Mouse (Mus musculus) CH12.LX (cell line): Measurements from ENCODE around the gene Tnnc2. TPM values are rescaled to one million over a fixed set of nuclear protein-coding genes. Genes with fewer than 3 reads are reported as not detected.

Experiments
- DNase-seq: peaks from one replicate; pipeline ENCODE4 v3.0.0-alpha.2; 2013; ENCODE audit errors: extremely low read depth
- H3K27ac ChIP-seq: 2 replicates; pipeline ENCODE4 v1.5.1; 2012; ENCODE audit warnings: low read depth, mild to moderate bottlenecking, control low read depth, moderate library complexity; ENCODE audit not compliant: insufficient read depth
- H3K27me3 ChIP-seq: replicated peaks from 2 replicates; pipeline ENCODE3; 2012; ENCODE audit warnings: inconsistent platforms
- H3K36me3 ChIP-seq, 2 experiments: replicated peaks in 1 of 2; 2 replicates each; pipeline versions ENCODE3 to v1.6.1; 2012; ENCODE audit warnings: inconsistent platforms in 1 of 2, low read length in 1 of 2, mild to moderate bottlenecking in 1 of 2, mixed read lengths in 1 of 2, moderate library complexity in 1 of 2; ENCODE audit not compliant: control insufficient read depth in 1 of 2, insufficient read depth in 1 of 2
- H3K4me1 ChIP-seq, 2 experiments: 2 replicates each; pipeline ENCODE4 v1.6.1; 2012; ENCODE audit warnings: inconsistent platforms in 1 of 2, moderate library complexity in 1 of 2; ENCODE audit not compliant: insufficient read depth in 2 of 2, control insufficient read depth in 1 of 2
- H3K4me2 ChIP-seq: 2 replicates; pipeline ENCODE4 v1.6.1; 2012; ENCODE audit warnings: low read depth, mild to moderate bottlenecking, control low read depth; ENCODE audit not compliant: poor library complexity, insufficient read depth, severe bottlenecking
- H3K4me3 ChIP-seq, 3 experiments: fragments of 150-350 bp in 1 of 3; sonication (generic) in 1 of 3; replicated peaks in 1 of 3; 2 replicates each; pipeline versions ENCODE3 to v1.5.1; 2011 to 2012; ENCODE audit warnings: low read depth in 2 of 3, low read length in 2 of 3, mild to moderate bottlenecking in 2 of 3, moderate library complexity in 2 of 3, control low read depth in 1 of 3, improper control_type of control experiment in 1 of 3, inconsistent platforms in 1 of 3, mixed read lengths in 1 of 3; ENCODE audit not compliant: poor library complexity in 1 of 3
- H3K79me2 ChIP-seq: replicated peaks from 2 replicates; pipeline ENCODE4 v1.6.1; 2012; ENCODE audit warnings: mild to moderate bottlenecking, moderate library complexity; ENCODE audit not compliant: control insufficient read depth, poor library complexity, insufficient read depth, severe bottlenecking; ENCODE audit errors: extremely low read depth
- H3K9ac ChIP-seq: 2 replicates; pipeline ENCODE4 v1.6.1; 2012; ENCODE audit warnings: low read depth, mild to moderate bottlenecking, control low read depth, moderate library complexity; ENCODE audit not compliant: insufficient read depth
- H3K9me3 ChIP-seq: replicated peaks from 2 replicates; pipeline ENCODE3; 2012; ENCODE audit warnings: low read length, inconsistent platforms, mixed read lengths
- BHLHE40 ChIP-seq: IDR thresholded peaks from 2 replicates; pipeline ENCODE4 v1.6.1; 2011; ENCODE audit warnings: mild to moderate bottlenecking, low read depth, low read length, improper control_type of control experiment
- CTCF ChIP-seq, 2 experiments: IDR thresholded peaks in 1 of 2; conservative IDR thresholded peaks in 1 of 2; 2 replicates each; pipeline ENCODE4 v1.5.1; 2011 to 2012; ENCODE audit warnings: low read depth in 2 of 2, low read length in 2 of 2, improper control_type of control experiment in 1 of 2, inconsistent platforms in 1 of 2, mild to moderate bottlenecking in 1 of 2, moderate library complexity in 1 of 2
- E2F4 ChIP-seq: IDR thresholded peaks from 2 replicates; pipeline ENCODE4 v1.6.1; 2011; ENCODE audit warnings: low read depth, low read length, improper control_type of control experiment; ENCODE audit not compliant: insufficient replicate concordance
- ELF1 ChIP-seq: IDR thresholded peaks from 2 replicates; pipeline ENCODE4 v1.6.1; 2014; ENCODE audit warnings: low read depth, mild to moderate bottlenecking, inconsistent platforms, low read length, improper control_type of control experiment
- EP300 ChIP-seq: IDR thresholded peaks from 2 replicates; pipeline ENCODE4 v1.6.1; 2011; ENCODE audit warnings: low read length, improper control_type of control experiment
- ETS1 ChIP-seq: conservative IDR thresholded peaks from 2 replicates; pipeline ENCODE4 v1.6.1; 2012; ENCODE audit warnings: low read depth, mild to moderate bottlenecking, inconsistent platforms, low read length, improper control_type of control experiment, moderate library complexity
- GABPA ChIP-seq: IDR thresholded peaks from 2 replicates; pipeline ENCODE4 v1.6.1; 2012; ENCODE audit warnings: low read depth, low read length, improper control_type of control experiment, inconsistent platforms; ENCODE audit not compliant: insufficient replicate concordance
- JUN ChIP-seq: IDR thresholded peaks from 2 replicates; pipeline ENCODE4 v1.6.1; 2011; ENCODE audit warnings: low read depth, mild to moderate bottlenecking, low read length, improper control_type of control experiment, moderate library complexity; ENCODE audit not compliant: insufficient read depth
- KAT2A ChIP-seq: IDR thresholded peaks from 2 replicates; pipeline ENCODE4 v1.6.1; 2012; ENCODE audit warnings: low read length, improper control_type of control experiment, inconsistent platforms; ENCODE audit not compliant: insufficient replicate concordance
- MAFK ChIP-seq: IDR thresholded peaks from 2 replicates; pipeline ENCODE4 v1.6.1; 2011; ENCODE audit warnings: low read length, improper control_type of control experiment; ENCODE audit not compliant: insufficient replicate concordance
- MAZ ChIP-seq: IDR thresholded peaks from 2 replicates; pipeline ENCODE4 v1.6.1; 2012; ENCODE audit warnings: low read depth, mild to moderate bottlenecking, inconsistent platforms, low read length, improper control_type of control experiment, moderate library complexity
- MXI1 ChIP-seq: IDR thresholded peaks from 2 replicates; pipeline ENCODE4 v1.6.1; 2011; ENCODE audit warnings: mild to moderate bottlenecking, low read depth, low read length, improper control_type of control experiment
- MYC ChIP-seq: IDR thresholded peaks from 2 replicates; pipeline ENCODE4 v1.6.1; 2011; ENCODE audit warnings: low read depth, mild to moderate bottlenecking, improper control_type of control experiment, low read length
- PAX5 ChIP-seq: IDR thresholded peaks from 2 replicates; pipeline ENCODE4 v1.6.1; 2012; ENCODE audit warnings: low read length, inconsistent platforms, mixed read lengths
- POLR2A ChIP-seq: IDR thresholded peaks from 2 replicates; pipeline ENCODE4 v1.6.1; 2011; ENCODE audit warnings: low read depth, mild to moderate bottlenecking, improper control_type of control experiment, low read length
- POLR2AphosphoS2 ChIP-seq: IDR thresholded peaks from 2 replicates; pipeline ENCODE4 v1.6.1; 2011; ENCODE audit warnings: low read depth, low read length, improper control_type of control experiment
- SIN3A ChIP-seq: IDR thresholded peaks from 2 replicates; pipeline ENCODE4 v1.6.1; 2012; ENCODE audit warnings: low read length, improper control_type of control experiment, inconsistent platforms
- SMC3 ChIP-seq: IDR thresholded peaks from 2 replicates; pipeline ENCODE4 v1.6.1; 2011; ENCODE audit warnings: low read depth, low read length, improper control_type of control experiment
- USF1 ChIP-seq: IDR thresholded peaks from 2 replicates; pipeline ENCODE4 v1.6.1; 2014; ENCODE audit warnings: low read depth, mild to moderate bottlenecking, inconsistent platforms, low read length, improper control_type of control experiment
- ZMIZ1 ChIP-seq: IDR thresholded peaks from 2 replicates; pipeline ENCODE4 v1.6.1; 2012; ENCODE audit warnings: low read depth, mild to moderate bottlenecking, inconsistent platforms, low read length, improper control_type of control experiment
- dilution Hi-C: fragments of 300-500 bp; cut with MboI; formaldehyde crosslinking; loops from 2 replicates; pipeline ENCODE4 v1.14.3; 2020; ENCODE audit warnings: low sequenced_read_pairs; ENCODE audit not compliant: extremely low pct_unique_long_range_greater_than_20kb, extremely low pct_ligation_motif_present
- in situ Hi-C: fragments of 300-500 bp; cut with MboI; formaldehyde crosslinking; loops from 3 replicates; pipeline ENCODE4 v1.14.3; 2019; ENCODE audit warnings: low sequenced_read_pairs, low pct_ligation_motif_present, low pct_unique_long_range_greater_than_20kb, mixed read lengths
- polyA plus RNA-seq: library from polyadenylated mRNA; unstranded; fragments of >175 nt; gene quantifications from 2 replicates; pipeline ENCODE4 v1.2.1, GENCODE M21; 2012; ENCODE audit warnings: low read depth; ENCODE audit not compliant: insufficient read length
- total RNA-seq, 2 experiments: library from RNA; depleted of rRNA; stranded (reverse); fragments of 300-350 nt in 1 of 2; fragments of >200 nt in 1 of 2; gene quantifications; 2 replicates each; pipeline ENCODE4 v1.2.3; 2012 to 2014

The Tnnc2 gene
- total and polyA plus RNA-seq, 3 experiments, result not detected

GRCm38 (mm10) chr2:164737377-164738090, 42.2 kb downstream of the Tnnc2 start:
- dilution Hi-C loops, result no loop called here
- H3K79me2 ChIP-seq, result no peaks in the 10 kb centered on the region
- no peak overlapping the region for H3K4me2 ChIP-seq
- in situ Hi-C loops, result loop anchor here (25.0 kb wide), 1 partner anchor 325 kb away; the partner anchor contains the start of genes Matn4 and Rbpjl
- H3K27ac ChIP-seq, result no peak overlapping the region
- DNase-seq, result no peak
- H3K36me3 ChIP-seq, result no peaks in the 10 kb centered on the region
- H3K4me1 ChIP-seq, result no peaks in the 10 kb centered on the region
- H3K9ac ChIP-seq, result no peak overlapping the region
- no peaks in the 10 kb centered on the region for H3K9me3 ChIP-seq
- no peak overlapping the region for H3K4me3 ChIP-seq
- H3K27me3 ChIP-seq, result peaks cover 90% of the 10 kb centered on the region
- no peak for TF ChIP-seq E2F4
- TF ChIP-seq POLR2AphosphoS2, result no peak
- TF ChIP-seq USF1, result no peak

GRCm38 (mm10) chr2:164735446-164735845, 44.3 kb downstream of the Tnnc2 start:
- in situ Hi-C loops, result loop anchor here (25.0 kb wide), 1 partner anchor 323 kb away; the partner anchor contains the start of genes Matn4 and Rbpjl
- H3K9me3 ChIP-seq, result no peaks in the 10 kb centered on the region
- H3K4me2 ChIP-seq, result no peak overlapping the region
- H3K9ac ChIP-seq, result no peak overlapping the region
- no peak overlapping the region for H3K27ac ChIP-seq
- no peak for DNase-seq
- dilution Hi-C loops, result no loop called here
- no peaks in the 10 kb centered on the region for H3K36me3 ChIP-seq
- no peaks in the 10 kb centered on the region for H3K4me1 ChIP-seq
- H3K79me2 ChIP-seq, result no peaks in the 10 kb centered on the region
- TF ChIP-seq MXI1 (no peak), POLR2A (no peak), ZMIZ1 (no peak), PAX5 (no peak), ELF1 (no peak), SMC3 (no peak), KAT2A (no peak)
- no peak overlapping the region for H3K4me3 ChIP-seq
- H3K27me3 ChIP-seq, result peaks cover 90% of the 10 kb centered on the region

GRCm38 (mm10) chr2:164734839-164735238, 44.9 kb downstream of the Tnnc2 start:
- in situ Hi-C loops, result loop anchor here (25.0 kb wide), 1 partner anchor 323 kb away; the partner anchor contains the start of genes Matn4 and Rbpjl
- Histone ChIP-seq H3K9me3 (no peaks in the 10 kb centered on the region), H3K27ac (no peak overlapping the region), H3K4me3 (no peak overlapping the region), H3K36me3 (no peaks in the 10 kb centered on the region), H3K4me2 (no peak overlapping the region), H3K9ac (no peak overlapping the region), H3K27me3 (peaks cover 83% of the 10 kb centered on the region), H3K4me1 (no peaks in the 10 kb centered on the region), H3K79me2 (no peaks in the 10 kb centered on the region)
- TF ChIP-seq GABPA, result no peak
- TF ChIP-seq ETS1, result no peak
- TF ChIP-seq MAFK, result no peak
- TF ChIP-seq KAT2A, result no peak
- TF ChIP-seq MXI1, result no peak
- no peak for TF ChIP-seq E2F4
- TF ChIP-seq MAZ, result no peak
- no peak for TF ChIP-seq JUN
- TF ChIP-seq CTCF (conservative IDR thresholded peaks at IDR 0.05 in 1 of 2, IDR thresholded peaks at IDR 0.05 in 1 of 2; ENCODE audit: low read depth in 2 of 2, low read length in 2 of 2), result no peak
- no peak for TF ChIP-seq EP300
- no peak for TF ChIP-seq BHLHE40
- TF ChIP-seq MYC, result no peak
- TF ChIP-seq POLR2A, result no peak
- TF ChIP-seq SIN3A, result no peak
- dilution Hi-C loops, result no loop called here
- DNase-seq, result no peak
